Mouse (Mus musculus) neutrophil, adult 5-6 weeks (primary cell): ENCODE results near the gene Zfp617. TPM values are rescaled to one million over a fixed set of nuclear protein-coding genes. Genes with fewer than 3 reads are reported as not detected.
"Not testable (repeated sequence)": the region's sequence is repeated elsewhere in the genome, so short reads cannot be mapped to it uniquely, and the experiment has no call there.

Source experiments
- ATAC-seq: fragments of 151-379, 151-347 bp; 2 replicates; pipeline ENCODE4 v1.8.0; 2017; ENCODE audit warnings: mild to moderate bottlenecking, moderate TSS enrichment; ENCODE audit not compliant: insufficient number of reproducible peaks, poor library complexity, low FRiP score, severe bottlenecking; ENCODE audit errors: extremely low read depth
- total RNA-seq: library from RNA; stranded (forward); fragments of 200-1000 nt; gene quantifications from 2 replicates; pipeline ENCODE4 v1.2.3, GENCODE M21; 2017

Zfp617 gene
- total RNA-seq: 22.5 and 25.1 TPM in 2 replicates

GRCm38 (mm10) chr8:71908309-71909261 is at the start of gene Zfp617, which contains the start of gene Zfp882:
Gene Zfp617 (plus strand): TSS chr8:71908635.
Gene Zfp882 (plus strand): TSS chr8:71908608.
- ATAC-seq: peak; percentile 79

DNA sequence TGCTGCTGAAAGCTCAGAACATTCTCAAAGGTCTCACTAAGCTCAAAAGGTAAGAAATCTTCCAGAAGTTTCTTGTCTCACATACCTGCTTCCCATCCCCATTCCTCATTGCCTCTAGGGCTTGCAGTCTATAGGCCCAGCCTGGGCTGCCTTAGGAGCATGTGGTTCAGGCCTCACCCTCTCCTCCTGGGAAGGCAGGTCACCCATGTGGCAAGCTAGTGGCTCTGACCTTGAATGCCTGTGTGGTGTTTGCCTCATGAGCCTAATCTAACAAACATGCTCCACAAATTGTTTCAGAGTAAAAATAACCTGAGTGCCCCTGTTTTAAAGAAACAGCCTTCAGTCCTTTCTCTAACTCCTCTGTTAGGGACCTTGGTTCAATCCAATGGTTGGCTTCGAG is 46.9 kb upstream of the Zfp617 start:
- not testable (repeated sequence) for ATAC-seq

DNA sequence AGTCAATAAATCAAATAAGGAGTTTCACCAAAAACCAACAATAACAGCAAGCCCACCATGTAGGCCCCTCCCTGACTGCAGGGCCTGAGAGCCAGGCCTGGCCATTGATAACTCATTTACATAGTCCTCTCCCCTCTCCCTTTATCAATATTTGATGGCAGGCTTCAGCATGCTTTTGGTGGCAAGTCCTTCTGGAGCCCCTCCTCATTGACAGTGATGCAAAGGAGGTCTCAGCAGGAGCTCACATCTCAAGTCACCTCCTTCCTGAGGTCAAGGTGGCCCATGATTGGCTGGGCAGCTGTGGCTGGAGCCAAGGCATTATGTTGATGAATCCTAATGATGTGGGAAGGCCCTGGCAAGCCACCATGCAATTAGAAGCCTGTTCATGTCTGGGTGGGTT is 46.4 kb upstream of the Zfp617 start:
- not testable (repeated sequence) for ATAC-seq

DNA sequence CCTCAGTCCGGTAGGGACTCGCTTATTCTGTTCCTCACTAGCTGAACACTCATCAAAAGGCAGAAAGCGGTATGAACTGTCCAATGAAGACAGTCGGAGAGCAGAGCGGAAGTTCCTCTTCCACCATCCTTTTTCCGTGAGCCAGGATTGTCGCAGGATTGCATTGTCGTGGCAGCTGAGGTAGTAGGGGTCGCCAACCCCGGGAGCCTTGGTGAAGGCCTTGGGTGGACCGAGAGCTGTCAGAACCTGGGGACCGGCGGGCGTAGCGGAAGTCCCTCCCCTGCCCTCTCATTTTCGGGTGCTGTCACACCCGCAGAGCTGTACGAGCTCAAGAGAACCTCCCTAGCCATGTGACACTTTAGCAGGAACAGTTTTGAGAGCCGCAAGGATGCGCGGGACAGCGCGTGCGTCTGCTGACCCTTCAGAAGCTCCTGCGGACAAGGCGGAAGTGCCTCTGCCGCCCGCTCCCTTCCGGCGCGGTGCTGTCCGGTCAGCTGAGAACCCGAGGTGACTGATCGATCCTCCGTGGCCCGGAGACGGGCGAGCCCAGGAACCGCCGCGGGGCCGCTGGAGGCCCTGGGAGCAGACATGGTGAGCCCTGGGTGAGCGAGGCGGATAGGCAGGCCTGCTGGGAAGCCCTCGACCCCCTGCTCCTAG is 26.7 kb upstream of the Zfp617 start, which contains the start of gene Zfp709:
Gene Zfp709 (plus strand): TSS at position 402 of the 657 bp plus-strand sequence.
- peak; percentile 84 for ATAC-seq

DNA sequence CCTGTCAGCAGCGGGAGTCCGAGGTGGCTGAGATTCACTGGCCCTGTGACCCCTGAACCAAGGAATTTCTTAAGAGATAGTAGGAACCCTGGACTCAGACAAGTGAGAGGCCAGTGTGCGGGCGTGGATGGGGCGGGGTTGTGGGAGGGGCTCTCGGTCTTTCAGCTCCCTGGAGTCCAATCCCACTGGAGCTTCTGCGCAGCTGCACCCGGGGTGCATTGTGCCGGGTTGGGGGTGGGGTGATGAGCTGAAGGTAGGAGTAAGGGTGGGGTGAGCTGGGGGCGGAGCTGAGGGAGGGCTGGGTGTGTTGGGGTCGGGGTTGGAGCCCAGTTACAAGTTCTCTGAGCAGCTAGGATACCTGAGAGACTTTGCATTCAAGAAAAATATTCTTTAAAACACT is 7.8 kb upstream of the Zfp617 start:
- ATAC-seq: not testable (repeated sequence)

DNA sequence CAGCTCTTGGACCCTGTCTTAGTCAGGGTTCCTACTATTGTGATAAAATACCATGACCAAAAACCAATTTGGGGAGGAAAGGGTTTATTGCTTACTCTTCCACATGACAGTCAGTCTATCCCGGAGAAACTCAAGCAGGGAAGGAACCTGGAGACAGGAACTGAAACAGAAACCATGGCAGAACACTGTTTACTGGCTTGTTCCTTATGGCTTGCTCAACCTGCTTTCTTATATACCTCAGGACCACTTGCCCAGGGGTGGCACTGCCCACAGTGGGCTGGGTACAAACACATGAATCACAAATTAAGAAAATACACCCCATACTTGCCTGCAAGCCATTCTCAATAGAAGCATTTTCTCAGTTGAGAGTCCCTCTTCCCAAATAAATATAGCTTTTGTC is 5.4 kb upstream of the Zfp617 start:
- not testable (repeated sequence) for ATAC-seq

DNA sequence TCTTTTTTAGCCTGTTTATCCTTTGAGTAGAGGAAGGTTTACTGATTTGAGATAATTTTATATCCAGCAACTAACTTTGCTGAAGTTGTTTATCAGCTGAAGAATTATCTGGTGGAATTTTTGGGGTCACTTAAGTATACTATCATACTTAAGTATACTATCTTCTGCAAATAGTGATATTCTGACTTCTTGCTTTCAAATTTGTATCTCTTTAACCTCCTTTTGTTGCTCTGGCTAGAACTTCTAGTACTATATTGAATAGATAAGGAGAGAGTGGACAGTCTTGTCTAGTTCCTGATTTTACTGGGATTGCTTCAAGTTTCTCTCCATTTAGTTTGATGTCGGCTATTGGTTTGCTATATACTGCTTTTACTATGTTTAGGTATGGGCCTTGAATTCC is 1.6 kb upstream of the Zfp617 start:
- no peak for ATAC-seq

DNA sequence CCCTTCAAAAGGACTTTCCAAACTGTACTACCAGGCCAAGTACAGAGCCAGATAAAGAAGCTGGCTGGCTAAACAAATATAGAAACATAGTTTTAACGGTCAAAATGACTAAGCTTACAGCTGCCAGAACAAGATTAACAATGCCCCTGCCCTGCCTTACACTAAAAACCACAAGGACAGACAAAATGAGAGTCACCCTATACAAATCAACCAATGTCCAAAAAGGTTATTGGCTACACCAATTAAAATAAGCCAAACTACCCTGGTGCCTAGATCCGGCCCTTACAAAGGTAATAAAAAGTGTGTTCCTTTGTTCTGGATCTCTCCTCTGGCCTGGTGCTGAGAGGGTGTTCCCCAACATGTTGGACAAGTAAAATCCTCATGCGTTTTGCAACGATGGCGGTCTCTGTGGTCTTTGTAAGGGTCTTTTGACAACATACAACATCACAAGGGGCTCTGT is 607 bp upstream of the Zfp617 start:
- ATAC-seq: no peak

DNA sequence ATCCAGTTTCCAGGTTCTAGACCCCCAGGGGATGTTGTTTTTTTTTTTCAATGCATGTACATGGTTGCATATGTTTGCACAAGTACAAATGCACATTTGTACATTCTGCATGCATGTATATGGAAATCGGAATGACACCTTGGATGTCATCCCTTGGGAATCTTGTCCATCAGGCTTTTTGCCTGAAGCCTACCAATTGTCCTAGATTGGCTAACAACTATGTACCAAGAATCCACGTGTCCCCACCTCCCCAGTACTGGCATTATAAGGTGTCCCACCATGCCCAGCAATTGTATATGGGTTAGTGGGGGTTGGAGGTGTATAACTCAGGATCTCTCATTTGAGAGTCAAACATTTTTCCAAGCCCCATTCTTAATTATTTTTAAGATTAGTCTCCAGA is 3.9 kb downstream of the Zfp617 start:
- ATAC-seq: no peak

- ATAC-seq: peak; percentile 96
Observed at GRCm38 (mm10) chr8:71922567-71923401, 14.3 kb downstream of the Zfp617 start.

DNA sequence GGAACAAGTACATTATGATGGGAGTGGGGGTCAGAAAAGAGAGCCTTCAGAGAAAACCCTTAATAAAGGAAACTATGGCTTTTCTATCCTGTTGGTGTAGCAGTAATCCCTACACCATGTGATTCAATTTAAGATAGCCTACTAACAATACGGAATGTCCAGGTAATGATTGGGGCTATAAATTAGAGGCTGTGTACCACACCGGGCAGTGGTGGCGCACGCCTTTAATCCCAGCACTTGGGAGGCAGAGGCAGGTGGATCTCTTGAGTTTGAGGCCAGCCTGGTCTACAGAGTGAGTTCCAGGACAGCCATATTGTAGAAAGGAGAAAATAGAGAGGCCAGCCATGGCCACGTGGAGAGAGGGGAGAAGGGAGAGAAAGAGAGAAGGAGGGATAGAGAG is 17.4 kb downstream of the Zfp617 start:
- ATAC-seq: no peak

- no peak for ATAC-seq
Observed at GRCm38 (mm10) chr8:71926551-71926950, 18.1 kb downstream of the Zfp617 start.

DNA sequence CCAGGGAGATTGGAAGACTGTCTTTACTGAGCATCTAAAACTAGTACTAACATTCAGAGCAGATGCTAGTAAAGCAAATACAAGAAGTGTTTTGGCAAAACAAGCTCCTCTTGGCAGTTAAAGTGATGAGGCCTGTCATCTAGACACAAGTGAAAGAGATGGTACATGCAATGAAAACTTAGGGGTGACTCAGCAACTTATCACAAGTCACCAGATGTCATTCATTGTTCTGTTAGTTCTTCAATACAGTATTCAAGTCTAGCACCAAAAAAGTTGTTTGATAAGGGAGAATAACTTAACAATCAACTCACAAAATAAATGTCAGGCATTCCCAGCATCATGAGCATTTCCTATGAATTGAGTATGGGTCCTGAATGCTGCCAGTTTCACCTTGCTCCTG is 19.3 kb downstream of the Zfp617 start:
- ATAC-seq: no peak

GRCm38 (mm10) chr8:71938037-71938436 is 29.6 kb downstream of the Zfp617 start:
- ATAC-seq: not testable (repeated sequence)

GRCm38 (mm10) chr8:71940293-71941208 is 32.1 kb downstream of the Zfp617 start:
- ATAC-seq: no peak

- no peak for ATAC-seq
Observed at GRCm38 (mm10) chr8:71941776-71942175, 33.3 kb downstream of the Zfp617 start.

DNA sequence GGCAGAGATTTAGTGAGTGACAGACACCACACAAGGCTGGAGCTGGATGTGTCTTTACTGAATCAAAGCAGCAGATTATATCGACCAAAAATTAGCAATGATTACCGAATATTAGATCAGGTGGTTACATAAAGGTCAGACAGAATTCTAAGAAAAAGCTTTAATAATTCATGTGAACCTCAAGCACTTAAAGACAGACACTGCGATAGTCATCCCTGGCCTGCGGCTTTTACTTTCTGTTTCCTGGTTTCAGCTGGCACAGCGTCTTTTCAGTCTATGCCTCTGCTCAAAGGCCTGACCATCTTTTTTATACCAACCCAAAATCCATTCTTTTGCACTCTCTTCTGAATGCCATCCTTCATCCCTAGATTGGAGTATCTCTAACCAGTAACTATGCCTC is 40.2 kb downstream of the Zfp617 start:
- ATAC-seq: no peak
